Mouse (Mus musculus) CH12.LX (cell line): Measurements from ENCODE around the gene Otud3. TPM values are rescaled to one million over a fixed set of nuclear protein-coding genes. Genes with fewer than 3 reads are reported as not detected.

Experiments
- DNase-seq: peaks from one replicate; pipeline ENCODE4 v3.0.0-alpha.2; 2013; ENCODE audit errors: extremely low read depth
- H3K27ac ChIP-seq: 2 replicates; pipeline ENCODE4 v1.5.1; 2012; ENCODE audit warnings: low read depth, mild to moderate bottlenecking, control low read depth, moderate library complexity; ENCODE audit not compliant: insufficient read depth
- H3K27me3 ChIP-seq: replicated peaks from 2 replicates; pipeline ENCODE3; 2012; ENCODE audit warnings: inconsistent platforms
- H3K36me3 ChIP-seq, 2 experiments: replicated peaks in 1 of 2; 2 replicates each; pipeline versions ENCODE3 to v1.6.1; 2012; ENCODE audit warnings: inconsistent platforms in 1 of 2, low read length in 1 of 2, mild to moderate bottlenecking in 1 of 2, mixed read lengths in 1 of 2, moderate library complexity in 1 of 2; ENCODE audit not compliant: control insufficient read depth in 1 of 2, insufficient read depth in 1 of 2
- H3K4me1 ChIP-seq, 2 experiments: 2 replicates each; pipeline ENCODE4 v1.6.1; 2012; ENCODE audit warnings: inconsistent platforms in 1 of 2, moderate library complexity in 1 of 2; ENCODE audit not compliant: insufficient read depth in 2 of 2, control insufficient read depth in 1 of 2
- H3K4me2 ChIP-seq: 2 replicates; pipeline ENCODE4 v1.6.1; 2012; ENCODE audit warnings: low read depth, mild to moderate bottlenecking, control low read depth; ENCODE audit not compliant: poor library complexity, insufficient read depth, severe bottlenecking
- H3K4me3 ChIP-seq, 3 experiments: fragments of 150-350 bp in 1 of 3; sonication (generic) in 1 of 3; replicated peaks in 1 of 3; 2 replicates each; pipeline versions ENCODE3 to v1.5.1; 2011 to 2012; ENCODE audit warnings: low read depth in 2 of 3, low read length in 2 of 3, mild to moderate bottlenecking in 2 of 3, moderate library complexity in 2 of 3, control low read depth in 1 of 3, improper control_type of control experiment in 1 of 3, inconsistent platforms in 1 of 3, mixed read lengths in 1 of 3; ENCODE audit not compliant: poor library complexity in 1 of 3
- H3K79me2 ChIP-seq: replicated peaks from 2 replicates; pipeline ENCODE4 v1.6.1; 2012; ENCODE audit warnings: mild to moderate bottlenecking, moderate library complexity; ENCODE audit not compliant: control insufficient read depth, poor library complexity, insufficient read depth, severe bottlenecking; ENCODE audit errors: extremely low read depth
- H3K9ac ChIP-seq: 2 replicates; pipeline ENCODE4 v1.6.1; 2012; ENCODE audit warnings: low read depth, mild to moderate bottlenecking, control low read depth, moderate library complexity; ENCODE audit not compliant: insufficient read depth
- H3K9me3 ChIP-seq: replicated peaks from 2 replicates; pipeline ENCODE3; 2012; ENCODE audit warnings: low read length, inconsistent platforms, mixed read lengths
- CHD2 ChIP-seq: IDR thresholded peaks from 2 replicates; pipeline ENCODE4 v1.6.1; 2011; ENCODE audit warnings: low read length, improper control_type of control experiment
- CTCF ChIP-seq, 2 experiments: IDR thresholded peaks in 1 of 2; conservative IDR thresholded peaks in 1 of 2; 2 replicates each; pipeline ENCODE4 v1.5.1; 2011 to 2012; ENCODE audit warnings: low read depth in 2 of 2, low read length in 2 of 2, improper control_type of control experiment in 1 of 2, inconsistent platforms in 1 of 2, mild to moderate bottlenecking in 1 of 2, moderate library complexity in 1 of 2
- E2F4 ChIP-seq: IDR thresholded peaks from 2 replicates; pipeline ENCODE4 v1.6.1; 2011; ENCODE audit warnings: low read depth, low read length, improper control_type of control experiment; ENCODE audit not compliant: insufficient replicate concordance
- EP300 ChIP-seq: IDR thresholded peaks from 2 replicates; pipeline ENCODE4 v1.6.1; 2011; ENCODE audit warnings: low read length, improper control_type of control experiment
- GABPA ChIP-seq: IDR thresholded peaks from 2 replicates; pipeline ENCODE4 v1.6.1; 2012; ENCODE audit warnings: low read depth, low read length, improper control_type of control experiment, inconsistent platforms; ENCODE audit not compliant: insufficient replicate concordance
- JUND ChIP-seq: conservative IDR thresholded peaks from 2 replicates; pipeline ENCODE4 v1.6.1; 2011; ENCODE audit warnings: low read depth, low read length, improper control_type of control experiment
- MAX ChIP-seq: IDR thresholded peaks from 2 replicates; pipeline ENCODE4 v1.6.1; 2011; ENCODE audit warnings: low read length, improper control_type of control experiment
- MXI1 ChIP-seq: IDR thresholded peaks from 2 replicates; pipeline ENCODE4 v1.6.1; 2011; ENCODE audit warnings: mild to moderate bottlenecking, low read depth, low read length, improper control_type of control experiment
- PAX5 ChIP-seq: IDR thresholded peaks from 2 replicates; pipeline ENCODE4 v1.6.1; 2012; ENCODE audit warnings: low read length, inconsistent platforms, mixed read lengths
- POLR2A ChIP-seq: IDR thresholded peaks from 2 replicates; pipeline ENCODE4 v1.6.1; 2011; ENCODE audit warnings: low read depth, mild to moderate bottlenecking, improper control_type of control experiment, low read length
- POLR2AphosphoS2 ChIP-seq: IDR thresholded peaks from 2 replicates; pipeline ENCODE4 v1.6.1; 2011; ENCODE audit warnings: low read depth, low read length, improper control_type of control experiment
- RAD21 ChIP-seq: IDR thresholded peaks from 2 replicates; pipeline ENCODE4 v1.6.1; 2011; ENCODE audit warnings: low read depth, mild to moderate bottlenecking, low read length, improper control_type of control experiment, moderate library complexity
- SIN3A ChIP-seq: IDR thresholded peaks from 2 replicates; pipeline ENCODE4 v1.6.1; 2012; ENCODE audit warnings: low read length, improper control_type of control experiment, inconsistent platforms
- SMC3 ChIP-seq: IDR thresholded peaks from 2 replicates; pipeline ENCODE4 v1.6.1; 2011; ENCODE audit warnings: low read depth, low read length, improper control_type of control experiment
- TBP ChIP-seq: conservative IDR thresholded peaks from 2 replicates; pipeline ENCODE4 v1.6.1; 2011; ENCODE audit warnings: low read depth, low read length, improper control_type of control experiment
- TCF12 ChIP-seq: IDR thresholded peaks from 2 replicates; pipeline ENCODE4 v1.6.1; 2014; ENCODE audit warnings: low read depth, mild to moderate bottlenecking, inconsistent platforms, low read length, improper control_type of control experiment
- ZC3H11A ChIP-seq: IDR thresholded peaks from 2 replicates; pipeline ENCODE4 v1.6.1; 2012; ENCODE audit warnings: low read depth, mild to moderate bottlenecking, inconsistent platforms, low read length, improper control_type of control experiment
- ZKSCAN1 ChIP-seq: IDR thresholded peaks from 2 replicates; pipeline ENCODE4 v1.6.1; 2012; ENCODE audit warnings: low read depth, inconsistent platforms, low read length, improper control_type of control experiment, borderline replicate concordance
- ZMIZ1 ChIP-seq: IDR thresholded peaks from 2 replicates; pipeline ENCODE4 v1.6.1; 2012; ENCODE audit warnings: low read depth, mild to moderate bottlenecking, inconsistent platforms, low read length, improper control_type of control experiment
- dilution Hi-C: fragments of 300-500 bp; cut with MboI; formaldehyde crosslinking; loops from 2 replicates; pipeline ENCODE4 v1.14.3; 2020; ENCODE audit warnings: low sequenced_read_pairs; ENCODE audit not compliant: extremely low pct_unique_long_range_greater_than_20kb, extremely low pct_ligation_motif_present
- in situ Hi-C: fragments of 300-500 bp; cut with MboI; formaldehyde crosslinking; loops from 3 replicates; pipeline ENCODE4 v1.14.3; 2019; ENCODE audit warnings: low sequenced_read_pairs, low pct_ligation_motif_present, low pct_unique_long_range_greater_than_20kb, mixed read lengths
- polyA plus RNA-seq: library from polyadenylated mRNA; unstranded; fragments of >175 nt; gene quantifications from 2 replicates; pipeline ENCODE4 v1.2.1, GENCODE M21; 2012; ENCODE audit warnings: low read depth; ENCODE audit not compliant: insufficient read length
- total RNA-seq, 2 experiments: library from RNA; depleted of rRNA; stranded (reverse); fragments of 300-350 nt in 1 of 2; fragments of >200 nt in 1 of 2; gene quantifications; 2 replicates each; pipeline ENCODE4 v1.2.3; 2012 to 2014

Gene Otud3
- total and polyA plus RNA-seq, 3 experiments = 3.2 to 5.5 (median 5.4) TPM

DNA sequence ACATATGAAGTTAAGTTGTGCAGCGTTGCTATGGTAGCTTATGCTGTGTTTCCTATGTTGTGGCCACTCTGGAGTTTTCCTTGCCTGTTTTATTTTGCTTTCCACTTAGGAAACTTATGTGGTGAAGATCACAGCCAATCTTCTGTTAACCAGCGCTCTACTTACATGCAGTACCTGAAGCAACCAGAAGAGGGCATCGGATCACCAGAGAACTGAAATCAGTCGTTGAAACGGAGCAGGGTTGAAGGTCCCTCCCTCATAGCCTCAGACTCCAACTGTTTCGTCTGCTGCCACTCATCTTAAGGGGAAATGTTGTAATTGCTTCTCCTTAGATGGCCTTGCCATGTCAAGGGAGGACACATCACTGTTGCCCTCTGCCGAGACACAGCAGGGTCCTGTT, 47.3 kb downstream of the Otud3 start:
- dilution Hi-C loops (no loop called here), in situ Hi-C loops (no loop called here)
- TF ChIP-seq SMC3 = peak; percentile 83
- TF ChIP-seq SIN3A = 0 out of 2 replicates have a peak, but pooled peaks have one; percentile 29
- no peak for TF ChIP-seq MAX
- TF ChIP-seq RAD21 = peak; percentile 73
- TF ChIP-seq EP300 = no peak
- no peak for TF ChIP-seq PAX5
- peak; percentile 15; the same call in 1 of the 2 replicates for TF ChIP-seq ZC3H11A
- no peak for TF ChIP-seq E2F4
- TF ChIP-seq CTCF (conservative IDR thresholded peaks at IDR 0.05 in 1 of 2, IDR thresholded peaks at IDR 0.05 in 1 of 2; ENCODE audit: low read depth in 2 of 2, low read length in 2 of 2) = peak; percentile 85 to 89
- TF ChIP-seq POLR2AphosphoS2 = no peak
- no peak for TF ChIP-seq CHD2
- TF ChIP-seq POLR2A = no peak
- TF ChIP-seq TBP = no peak
- TF ChIP-seq MXI1 = no peak
- Histone ChIP-seq H3K4me3 (no peak overlapping the region), H3K27ac (no peak overlapping the region), H3K4me1 (peaks cover 4 to 5% of the 10 kb centered on the region in 2 experiments; a peak in 3 of 4 replicates), H3K36me3 (no peaks in the 10 kb centered on the region), H3K9ac (no peak overlapping the region), H3K4me2 (peak overlapping the region; percentile 57), H3K9me3 (peaks cover 7% of the 10 kb centered on the region), H3K79me2 (no peaks in the 10 kb centered on the region), H3K27me3 (peaks cover 80% of the 10 kb centered on the region)
- peak; percentile 77 for DNase-seq

DNA sequence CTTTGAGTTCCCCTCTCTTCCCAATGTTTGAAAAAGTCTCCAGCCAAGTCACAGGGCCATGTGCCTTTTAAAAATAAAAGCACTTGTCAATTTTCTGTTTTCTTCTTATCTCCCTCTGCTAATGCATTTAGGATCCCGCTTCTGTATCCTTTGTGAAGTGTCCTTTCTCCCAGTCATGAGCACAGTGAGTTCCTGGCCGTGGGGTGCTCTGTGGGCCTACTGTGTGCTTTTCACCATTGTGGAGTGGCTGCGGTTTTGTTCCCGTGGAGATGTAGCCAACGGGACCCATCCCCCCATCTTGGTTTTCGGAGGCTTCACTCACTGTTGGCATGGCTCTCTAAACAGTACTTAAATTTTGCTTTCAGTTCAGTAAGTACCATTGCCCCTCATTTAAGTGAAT, 47.8 kb downstream of the Otud3 start:
- Histone ChIP-seq H3K4me1 (peaks cover 4 to 5% of the 10 kb centered on the region in 2 experiments; a peak in 3 of 4 replicates), H3K36me3 (no peaks in the 10 kb centered on the region), H3K27ac (no peak overlapping the region), H3K4me2 (peak overlapping the region; percentile 57), H3K9me3 (peaks cover 5% of the 10 kb centered on the region), H3K27me3 (peaks cover 80% of the 10 kb centered on the region), H3K79me2 (no peaks in the 10 kb centered on the region), H3K4me3 (no peak overlapping the region), H3K9ac (no peak overlapping the region)
- in situ Hi-C loops (no loop called here), dilution Hi-C loops (no loop called here)
- peak; percentile 63 for TF ChIP-seq ZKSCAN1
- TF ChIP-seq TCF12 = no peak
- DNase-seq = no peak

DNA sequence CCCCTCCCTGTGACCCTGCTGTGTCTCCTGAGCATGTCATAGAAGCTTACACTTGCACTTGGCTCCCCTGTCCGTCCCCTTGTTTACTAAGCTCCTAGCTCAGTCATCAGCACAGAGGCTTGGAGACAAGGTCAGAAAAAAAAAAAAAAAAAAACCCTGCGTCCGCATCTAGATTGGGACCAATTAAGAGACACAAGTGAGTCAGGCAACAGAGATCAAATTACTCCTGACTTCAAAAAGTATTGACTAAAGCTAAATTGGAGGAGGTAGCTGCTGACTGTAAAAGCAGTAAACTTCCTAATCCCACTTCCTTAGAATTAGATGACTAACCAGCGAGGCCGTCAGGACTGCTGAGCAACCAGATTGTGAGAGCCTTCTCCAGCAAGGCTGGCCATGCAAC, 48.7 kb downstream of the Otud3 start:
- Histone ChIP-seq H3K9me3 (peaks cover 3% of the 10 kb centered on the region), H3K27ac (no peak overlapping the region), H3K79me2 (no peaks in the 10 kb centered on the region), H3K36me3 (no peaks in the 10 kb centered on the region), H3K4me3 (no peak overlapping the region), H3K9ac (no peak overlapping the region), H3K27me3 (peaks cover 81% of the 10 kb centered on the region), H3K4me2 (no peak overlapping the region), H3K4me1 (peaks cover 4 to 5% of the 10 kb centered on the region in 2 experiments; a peak in 3 of 4 replicates)
- DNase-seq = no peak
- TF ChIP-seq GABPA = no peak
- TF ChIP-seq TCF12 = no peak
- TF ChIP-seq JUND = no peak
- TF ChIP-seq PAX5 = no peak
- TF ChIP-seq ZMIZ1 = no peak
- in situ Hi-C loops (no loop called here), dilution Hi-C loops (no loop called here)
